Mouse (Mus musculus): ENCODE data around the gene Hlf. TPM values are rescaled to one million over a fixed set of nuclear protein-coding genes. Genes with fewer than 3 reads are reported as not detected.

The Hlf gene
- 0.74 TPM for polyA plus RNA-seq (2015; fragmentation: Illumina TruSeq; extraction: RNeasy Lipid Tissue Mini Kit (QIAGEN cat#74804); ENCODE audit: insufficient read depth, low read depth, low replicate concordance)

DNA sequence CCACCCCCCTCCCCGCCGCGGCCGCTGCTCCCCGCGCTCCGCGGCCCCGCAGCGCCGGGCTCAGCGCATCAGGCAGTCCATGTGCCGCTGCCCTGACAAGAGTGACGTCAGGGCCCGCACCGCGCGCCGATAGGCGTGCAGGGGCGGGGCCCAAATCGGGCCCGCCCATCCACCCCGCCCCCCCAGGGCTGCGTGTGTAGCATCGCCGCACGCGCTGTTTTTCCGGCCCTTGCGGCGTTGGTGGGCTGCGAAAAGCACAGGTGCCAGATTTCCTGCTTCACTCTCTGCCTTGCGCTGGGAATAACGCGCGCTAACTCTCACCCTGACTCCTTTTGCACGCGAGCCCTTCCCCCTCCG is at the start of gene Hlf:
Gene Hlf, minus strand, starts transcription at position 79 of the 357 bp plus-strand sequence.

Other genes starting within 250 kb of the Hlf start
- gene Gm45716, start 203.2 kb downstream of the Hlf start, polyA plus RNA-seq (2015; fragmentation: Illumina TruSeq; extraction: RNeasy Lipid Tissue Mini Kit (QIAGEN cat#74804); ENCODE audit: insufficient read depth, low read depth, low replicate concordance) = not detected
- gene Mmd, start 141.4 kb downstream of the Hlf start, polyA plus RNA-seq (2015; fragmentation: Illumina TruSeq; extraction: RNeasy Lipid Tissue Mini Kit (QIAGEN cat#74804); ENCODE audit: insufficient read depth, low read depth, low replicate concordance) = 6.2 TPM
- 1.1 TPM for gene Stxbp4, start 247.2 kb upstream of the Hlf start, polyA plus RNA-seq (2015; fragmentation: Illumina TruSeq; extraction: RNeasy Lipid Tissue Mini Kit (QIAGEN cat#74804); ENCODE audit: insufficient read depth, low read depth, low replicate concordance)
- 4.7 TPM for gene Cox11, start 247.3 kb upstream of the Hlf start, polyA plus RNA-seq (2015; fragmentation: Illumina TruSeq; extraction: RNeasy Lipid Tissue Mini Kit (QIAGEN cat#74804); ENCODE audit: insufficient read depth, low read depth, low replicate concordance)